Mouse (Mus musculus) cerebellum, postnatal 10 days (tissue): ENCODE measurements around the gene Cald1.

ENCODE experiments used
- DNase-seq, 2 experiments: peaks; one replicate each; pipeline ENCODE4 v3.0.0; 2021; ENCODE audit warnings: mixed read lengths in 2 of 2

Gene Cald1

GRCm38 (mm10) chr6:34615419-34615818 lies 17.1 kb downstream of the Cald1 start:
- DNase-seq: no peak

DNA sequence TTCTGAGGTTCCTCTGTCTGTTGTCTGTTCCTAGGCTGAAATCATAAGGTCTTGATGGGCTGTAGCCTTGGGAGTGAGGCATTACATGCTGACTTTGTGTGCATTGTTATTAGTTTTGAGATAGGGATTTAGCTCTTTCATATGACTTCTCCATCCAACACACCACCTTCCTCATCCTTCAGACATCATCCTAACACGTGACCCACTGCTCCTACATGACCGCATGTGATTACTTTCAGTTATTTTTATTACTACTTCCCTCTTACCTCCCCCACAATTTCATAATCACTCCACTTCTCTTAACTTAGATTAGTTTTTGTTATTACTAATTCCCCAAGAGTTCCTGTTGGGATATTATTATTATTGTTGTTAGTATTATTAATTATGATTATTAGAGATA lies 21.2 kb downstream of the Cald1 start:
- no peak for DNase-seq

- DNase-seq: no peak
Observed at GRCm38 (mm10) chr6:34620242-34620641, 21.9 kb downstream of the Cald1 start.

GRCm38 (mm10) chr6:34622865-34623264 lies 24.6 kb downstream of the Cald1 start:
- DNase-seq: no peak

DNA sequence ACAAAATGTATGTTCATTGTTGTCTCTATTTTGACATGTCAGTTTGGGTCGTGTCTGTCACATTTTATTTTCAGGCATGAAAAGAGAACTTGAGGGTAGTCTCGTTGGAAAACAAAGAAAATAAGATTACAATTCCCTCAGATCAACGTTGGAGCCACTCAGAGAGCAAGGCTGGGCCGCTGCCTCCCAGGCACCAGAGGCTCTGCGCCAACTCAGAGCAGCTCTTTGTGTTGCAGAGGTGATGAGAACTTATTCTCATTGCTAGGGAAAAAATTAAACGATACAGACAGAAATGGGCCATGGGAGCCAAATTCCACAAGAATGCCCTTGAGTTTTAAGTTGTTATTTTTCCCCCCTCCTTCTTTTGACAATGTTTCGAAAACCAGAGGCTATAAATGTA lies 25.0 kb downstream of the Cald1 start:
- DNase-seq: no peak

GRCm38 (mm10) chr6:34624536-34624935 lies 26.2 kb downstream of the Cald1 start:
- DNase-seq: no peak

- no peak for DNase-seq
Observed at GRCm38 (mm10) chr6:34626586-34627245, 28.4 kb downstream of the Cald1 start.

DNA sequence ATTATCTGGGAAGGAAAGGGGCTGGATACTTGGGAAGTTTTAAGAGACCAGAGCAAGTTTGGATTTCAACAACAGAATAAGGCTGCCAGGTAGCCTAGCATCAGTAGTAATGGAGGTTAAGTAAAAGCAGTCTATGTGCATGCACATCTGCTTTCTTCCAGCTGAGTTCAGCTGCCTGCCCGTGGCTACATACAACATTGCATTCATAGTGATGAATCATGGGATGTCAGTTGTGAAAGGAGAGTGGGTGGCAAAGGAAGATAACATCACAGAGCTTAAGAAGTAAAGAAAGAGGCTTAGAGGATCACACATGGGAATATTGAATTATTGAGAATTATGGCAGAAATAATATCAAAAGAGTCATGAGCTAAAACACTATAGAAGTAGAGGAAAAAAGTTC lies 29.8 kb downstream of the Cald1 start:
- DNase-seq: no peak

DNA sequence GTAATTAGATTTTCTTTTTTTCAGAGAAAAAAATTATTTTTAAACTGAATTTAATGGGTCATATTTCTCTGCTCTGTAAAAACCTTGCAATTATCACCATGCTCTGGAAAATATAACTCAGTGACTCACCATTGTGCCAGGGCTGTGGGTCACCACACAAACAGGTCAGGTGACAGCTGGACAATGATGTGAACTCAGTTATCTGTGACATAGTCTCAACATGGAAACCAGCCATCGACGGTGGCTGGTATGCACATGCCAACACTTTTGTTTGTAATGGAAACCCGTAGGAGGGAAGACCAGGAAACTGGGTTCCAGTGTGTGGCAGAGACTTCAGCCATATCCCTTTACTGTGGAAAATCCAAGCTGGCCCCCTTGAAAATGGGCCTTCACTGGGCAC lies 35.5 kb downstream of the Cald1 start:
- no peak for DNase-seq

GRCm38 (mm10) chr6:34637588-34638438 lies 39.5 kb downstream of the Cald1 start:
- DNase-seq: no peak

- DNase-seq: peak; percentile 51 to 65
Observed at GRCm38 (mm10) chr6:34638667-34639066, 40.4 kb downstream of the Cald1 start.

GRCm38 (mm10) chr6:34640226-34640625 lies 41.9 kb downstream of the Cald1 start:
- DNase-seq: no peak

DNA sequence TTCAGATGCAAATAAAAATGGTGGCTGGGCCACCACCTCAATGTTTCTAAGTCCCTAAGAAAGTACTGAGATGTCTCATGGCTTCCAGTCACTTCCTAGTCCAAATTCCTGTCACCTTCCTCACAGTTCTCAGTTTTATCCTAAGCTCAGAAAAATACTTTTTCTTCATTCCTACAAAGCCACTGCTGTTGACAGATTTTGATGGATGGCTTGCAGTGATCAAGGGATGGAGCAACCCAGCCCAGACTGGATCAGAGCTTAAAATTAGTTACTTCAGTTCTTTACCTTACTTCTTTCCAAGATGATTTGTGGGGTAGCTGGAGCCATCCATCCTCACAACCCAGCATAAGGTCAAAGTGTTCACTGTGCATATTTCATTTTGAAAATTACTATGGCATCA lies 42.8 kb downstream of the Cald1 start:
- no peak for DNase-seq

DNA sequence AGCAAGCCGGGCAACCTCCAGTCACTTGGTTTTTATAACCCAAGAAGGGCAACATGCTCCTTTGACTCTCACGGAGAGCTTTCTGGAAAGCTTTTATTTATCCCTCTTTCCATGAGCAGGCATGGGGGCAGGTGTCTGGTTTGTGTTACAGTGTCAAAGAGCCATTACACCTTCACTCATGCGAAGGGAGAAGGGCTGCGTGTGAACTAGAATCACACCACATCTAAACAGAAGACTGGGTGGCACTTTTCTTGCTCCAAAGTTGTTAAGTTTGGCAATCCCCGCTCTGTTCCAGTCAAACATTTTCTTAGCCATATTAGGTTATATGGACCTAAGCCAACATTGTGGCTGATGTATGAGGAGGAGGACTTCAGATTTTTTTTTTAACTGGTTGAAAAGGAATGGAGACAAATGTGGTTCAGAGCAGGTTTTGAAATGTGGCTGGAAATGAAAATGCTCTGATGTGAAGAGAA lies 43.8 kb downstream of the Cald1 start:
- no peak for DNase-seq

DNA sequence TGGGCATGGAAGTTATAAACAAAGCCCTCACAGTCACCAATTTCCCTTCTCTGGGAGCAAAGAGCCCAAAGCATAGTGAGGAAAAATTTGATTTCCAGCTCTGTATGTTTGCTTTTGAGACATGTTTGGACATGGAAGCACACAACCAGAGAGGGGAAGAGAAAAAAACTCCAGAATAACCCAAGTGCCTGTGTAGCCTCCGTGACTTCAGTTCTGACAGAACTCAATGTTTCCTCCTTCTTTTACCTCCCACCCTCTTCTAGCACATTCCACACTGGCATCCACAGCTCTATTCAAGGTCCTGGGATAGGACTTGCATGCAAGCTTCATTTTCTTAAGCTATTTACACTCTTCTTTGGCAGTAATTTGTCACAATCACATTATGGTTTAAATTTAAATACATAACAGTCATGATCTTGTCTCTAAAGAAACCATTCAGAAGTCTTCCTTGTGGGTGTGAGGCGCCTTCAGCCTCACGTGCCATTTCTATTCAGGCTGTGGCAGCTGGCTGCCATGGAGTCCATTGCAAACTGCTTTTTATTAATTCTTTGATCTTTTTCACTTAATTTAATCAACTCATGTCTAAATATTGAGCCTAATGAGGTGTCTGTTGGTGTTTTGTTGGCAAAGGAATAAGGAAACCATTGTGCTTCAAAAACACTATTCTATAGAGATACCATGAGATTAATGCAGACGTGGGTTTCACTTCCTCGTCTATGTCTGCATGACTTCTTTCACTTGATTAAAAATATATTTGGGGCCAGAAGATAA lies 49.9 kb downstream of the Cald1 start:
- no peak for DNase-seq

DNA sequence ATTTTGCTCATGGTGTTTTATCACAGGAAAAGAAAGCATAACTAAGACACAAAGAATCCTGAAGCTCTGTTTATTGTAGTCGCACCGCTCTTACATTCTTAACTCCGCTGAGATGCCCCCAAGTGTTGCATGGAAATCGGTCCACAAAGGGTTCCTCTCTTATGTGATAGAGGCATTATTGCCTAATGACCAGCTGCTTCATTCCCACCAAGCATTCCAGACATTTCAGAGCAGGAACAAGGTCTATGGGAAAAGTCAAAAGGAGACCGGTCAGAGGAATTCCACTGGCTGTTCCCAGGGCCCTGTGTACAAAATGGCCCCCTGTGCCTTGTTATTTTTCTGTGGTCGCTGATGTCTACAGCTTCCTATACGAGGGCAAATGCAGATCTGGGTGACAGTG lies 53.0 kb downstream of the Cald1 start:
- DNase-seq: no peak

- DNase-seq: no peak
Observed at GRCm38 (mm10) chr6:34655719-34656118, 57.4 kb downstream of the Cald1 start.

DNA sequence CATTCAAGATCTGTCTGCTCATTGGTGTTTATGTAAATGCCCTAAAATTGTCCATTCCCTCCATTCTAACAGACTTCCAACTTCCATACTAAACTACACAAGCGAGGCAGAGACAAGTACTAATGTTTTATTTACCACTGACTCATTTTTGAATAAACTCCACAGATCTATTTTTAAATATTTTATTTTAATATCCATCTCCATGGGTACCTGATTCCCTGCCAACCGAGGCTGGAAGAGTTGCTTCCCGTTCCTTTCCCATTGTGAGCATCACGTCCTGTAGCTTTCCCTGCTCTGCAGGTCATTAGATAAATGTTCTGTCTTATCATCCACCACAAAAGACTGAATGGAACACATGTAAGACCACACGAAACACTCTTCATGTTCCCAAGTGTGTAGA lies 60.5 kb downstream of the Cald1 start:
- no peak for DNase-seq

GRCm38 (mm10) chr6:34660724-34661123 lies 62.4 kb downstream of the Cald1 start:
- DNase-seq: peak; percentile 76 to 84

DNA sequence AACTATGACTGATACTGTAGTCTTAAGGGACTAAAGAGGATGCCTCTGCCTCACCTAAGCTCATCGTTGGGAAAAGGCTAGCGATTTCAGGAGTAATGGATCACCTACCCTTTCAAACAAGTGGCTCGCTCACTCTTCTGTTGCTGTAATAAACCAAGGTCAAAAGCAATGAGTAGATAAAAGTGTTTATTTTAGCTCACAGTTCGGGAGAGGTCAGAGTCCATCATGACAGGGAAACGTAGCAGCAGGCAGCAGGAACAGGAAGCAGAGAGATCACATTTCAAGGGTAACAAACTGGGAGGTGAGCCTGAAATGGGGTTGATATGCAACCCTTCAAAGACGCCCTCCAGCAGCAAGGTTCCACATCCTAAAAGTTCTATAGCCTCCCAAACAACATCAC lies 64.3 kb downstream of the Cald1 start:
- no peak for DNase-seq

GRCm38 (mm10) chr6:34664291-34664690 lies 66.0 kb downstream of the Cald1 start:
- DNase-seq: peak; percentile 81 to 91

DNA sequence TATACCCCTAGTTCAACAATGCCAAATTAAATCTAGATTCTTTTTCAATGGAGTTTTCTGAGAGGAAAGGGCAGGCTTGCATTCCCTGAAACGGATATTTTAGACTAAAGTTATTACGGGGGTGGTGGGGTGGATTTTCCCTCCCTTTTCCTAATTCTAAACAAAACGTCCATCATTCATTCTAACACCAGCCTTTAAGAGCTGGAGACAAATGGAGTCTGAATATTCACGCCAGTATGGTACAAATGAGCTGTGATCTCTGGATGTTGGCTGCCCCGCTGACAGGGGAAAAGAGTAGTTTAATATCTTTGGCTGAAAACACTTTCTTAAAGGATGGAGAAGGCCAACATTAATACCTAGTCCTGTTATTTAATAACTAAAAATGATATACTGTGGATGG lies 66.4 kb downstream of the Cald1 start:
- no peak for DNase-seq

DNA sequence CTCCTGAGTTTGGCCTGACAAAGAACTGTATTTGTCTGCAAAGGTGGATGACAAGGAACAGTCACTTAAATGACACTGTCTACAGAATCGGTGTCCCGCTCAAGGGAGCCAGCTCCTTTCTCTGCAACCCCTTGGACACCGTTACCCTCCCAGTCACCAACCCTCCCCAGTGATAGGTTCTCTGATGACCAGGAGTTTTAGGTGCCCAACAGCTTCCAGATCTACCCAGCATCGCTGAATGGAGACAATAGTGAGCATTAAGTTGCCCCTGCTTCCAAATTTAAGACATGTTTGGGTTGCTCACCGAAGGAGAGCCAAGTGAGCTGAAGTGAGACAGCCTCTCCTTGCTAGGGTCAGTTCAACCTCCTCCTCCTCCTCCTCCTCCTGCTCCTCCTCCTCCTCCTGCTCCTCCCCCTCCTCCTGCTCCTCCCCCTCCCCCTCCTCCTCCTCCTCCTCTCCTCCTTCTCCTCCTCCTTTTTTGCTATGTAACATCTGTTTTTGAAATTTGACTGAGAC lies 70.5 kb downstream of the Cald1 start:
- DNase-seq: no peak
